Mouse (Mus musculus) erythroblast, embryonic 14.5 days (primary cell): ENCODE results near the gene Tekt1.

Experiments
- GATA1 ChIP-seq: IDR thresholded peaks from 2 replicates; pipeline ENCODE4 v1.6.1; 2012; ENCODE audit warnings: low read length, inconsistent platforms, mixed read lengths
- TAL1 ChIP-seq: IDR thresholded peaks from 3 replicates; pipeline ENCODE4 v1.6.1; 2012; ENCODE audit warnings: low read length, inconsistent platforms, mixed read lengths

DNA sequence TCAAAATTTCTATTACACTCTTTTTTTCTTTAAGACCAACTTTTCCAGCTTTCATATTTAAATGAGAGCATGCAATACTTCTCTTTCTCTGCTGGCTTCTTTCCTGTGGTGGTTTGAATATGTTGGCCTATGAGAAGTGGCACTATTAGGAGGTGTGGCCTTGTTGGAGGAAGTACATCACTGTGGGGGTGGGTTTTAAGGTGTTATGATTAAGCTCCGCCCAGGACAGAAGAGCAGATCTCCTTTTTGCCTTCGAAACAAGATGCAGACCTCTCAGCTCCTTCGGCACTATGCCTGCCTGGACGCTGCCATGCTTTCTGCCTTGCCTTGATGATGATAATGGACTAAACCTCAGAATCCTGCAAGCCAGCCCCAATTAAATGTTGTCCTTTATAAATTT is 36.5 kb downstream of the Tekt1 start:
- no peak for TF ChIP-seq GATA1
- no peak for TF ChIP-seq TAL1
